Mouse (Mus musculus): ENCODE measurements at regions not wholly inside any gene's neighbourhood (a gene's known extent, or its start where the extent isn't known, plus 50 kb on each side); places are given as distances from the start of the nearest gene placed in this dataset.
A peak's percentile ranks its signal among the peaks of the same experiment; 100 is the strongest.

GRCm38 (mm10) chr16:51109864-51110263, 518.9 kb upstream of the Ccdc54 start:
- H3K4me3 ChIP-seq (ENCODE audit: low read depth, low read length): no peak overlapping the region
- H3K36me3 ChIP-seq (replicated peaks; ENCODE audit: control insufficient read depth, insufficient read depth, low read length): no peaks in the 10 kb centered on the region
- no peak overlapping the region for H3K9ac ChIP-seq (replicated peaks; ENCODE audit: low read depth, low read length)
- H3K27ac ChIP-seq (ENCODE audit: low read depth): no peak overlapping the region
- H3K4me2 ChIP-seq (ENCODE audit: low read depth, low read length): no peak overlapping the region
- DNase-seq (ENCODE audit: low spot score) (no peak), ATAC-seq (ENCODE audit: insufficient read depth, low read depth) (no peak)
- TF ChIP-seq EP300 (IDR thresholded peaks at IDR 0.05; ENCODE audit: low read depth) (no peak), CTCF (IDR thresholded peaks at IDR 0.05; ENCODE audit: low read depth) (no peak)
- no peaks in the 10 kb centered on the region for H3K27me3 ChIP-seq (ENCODE audit: control insufficient read depth, insufficient read depth, low read length)
- no peaks in the 10 kb centered on the region for H3K9me3 ChIP-seq (replicated peaks; ENCODE audit: control insufficient read depth, low read length)
- H3K4me1 ChIP-seq (ENCODE audit: control insufficient read depth, insufficient read depth): no peaks in the 10 kb centered on the region

GRCm38 (mm10) chr16:51107421-51107820, 516.5 kb upstream of the Ccdc54 start:
- H3K36me3 ChIP-seq (replicated peaks; ENCODE audit: control insufficient read depth, insufficient read depth, low read length): no peaks in the 10 kb centered on the region
- no peak for ATAC-seq (ENCODE audit: insufficient read depth, low read depth)
- H3K4me1 ChIP-seq (ENCODE audit: control insufficient read depth, insufficient read depth): no peaks in the 10 kb centered on the region
- no peaks in the 10 kb centered on the region for H3K27me3 ChIP-seq (ENCODE audit: control insufficient read depth, insufficient read depth, low read length)
- no peak overlapping the region for H3K27ac ChIP-seq (ENCODE audit: low read depth)
- H3K4me2 ChIP-seq (ENCODE audit: low read depth, low read length): no peak overlapping the region
- WGBS: 64% methylated on average over 4 of the region's 4 CpGs
- H3K9me3 ChIP-seq (replicated peaks; ENCODE audit: control insufficient read depth, low read length): no peaks in the 10 kb centered on the region
- no peak for DNase-seq (ENCODE audit: low spot score)
- no peak overlapping the region for H3K4me3 ChIP-seq (ENCODE audit: low read depth, low read length)
- no peak overlapping the region for H3K9ac ChIP-seq (replicated peaks; ENCODE audit: low read depth, low read length)
- TF ChIP-seq CTCF (IDR thresholded peaks at IDR 0.05; ENCODE audit: low read depth) (no peak), EP300 (IDR thresholded peaks at IDR 0.05; ENCODE audit: low read depth) (no peak)

GRCm38 (mm10) chr16:51086556-51086955, 495.6 kb upstream of the Ccdc54 start:
- TF ChIP-seq EP300 (IDR thresholded peaks at IDR 0.05; ENCODE audit: low read depth) (no peak), CTCF (IDR thresholded peaks at IDR 0.05; ENCODE audit: low read depth) (no peak)
- Histone ChIP-seq H3K36me3 (replicated peaks; ENCODE audit: control insufficient read depth, insufficient read depth, low read length) (no peaks in the 10 kb centered on the region), H3K27me3 (ENCODE audit: control insufficient read depth, insufficient read depth, low read length) (no peaks in the 10 kb centered on the region), H3K9ac (replicated peaks; ENCODE audit: low read depth, low read length) (no peak overlapping the region), H3K4me2 (ENCODE audit: low read depth, low read length) (no peak overlapping the region), H3K4me1 (ENCODE audit: control insufficient read depth, insufficient read depth) (no peaks in the 10 kb centered on the region), H3K4me3 (ENCODE audit: low read depth, low read length) (no peak overlapping the region), H3K27ac (ENCODE audit: low read depth) (no peak overlapping the region), H3K9me3 (replicated peaks; ENCODE audit: control insufficient read depth, low read length) (no peaks in the 10 kb centered on the region)
- 84% methylated on average over 7 of the region's 7 CpGs for WGBS
- ATAC-seq (ENCODE audit: insufficient read depth, low read depth): no peak
- DNase-seq (ENCODE audit: low spot score): no peak

- 74% methylated on average over 4 of the region's 4 CpGs for WGBS
- TF ChIP-seq EP300 (IDR thresholded peaks at IDR 0.05; ENCODE audit: low read depth): no peak
- TF ChIP-seq CTCF (IDR thresholded peaks at IDR 0.05; ENCODE audit: low read depth): no peak
Observed at GRCm38 (mm10) chr16:51080146-51080545, 489.2 kb upstream of the Ccdc54 start.

GRCm38 (mm10) chr16:51048650-51049049, 457.7 kb upstream of the Ccdc54 start:
- Histone ChIP-seq H3K9me3 (replicated peaks; ENCODE audit: control insufficient read depth, low read length) (no peaks in the 10 kb centered on the region), H3K27ac (ENCODE audit: low read depth) (no peak overlapping the region), H3K4me3 (ENCODE audit: low read depth, low read length) (no peak overlapping the region), H3K36me3 (replicated peaks; ENCODE audit: control insufficient read depth, insufficient read depth, low read length) (no peaks in the 10 kb centered on the region), H3K4me1 (ENCODE audit: control insufficient read depth, insufficient read depth) (no peaks in the 10 kb centered on the region), H3K27me3 (ENCODE audit: control insufficient read depth, insufficient read depth, low read length) (no peaks in the 10 kb centered on the region), H3K4me2 (ENCODE audit: low read depth, low read length) (no peak overlapping the region), H3K9ac (replicated peaks; ENCODE audit: low read depth, low read length) (no peak overlapping the region)
- TF ChIP-seq CTCF (IDR thresholded peaks at IDR 0.05; ENCODE audit: low read depth): no peak
- TF ChIP-seq EP300 (IDR thresholded peaks at IDR 0.05; ENCODE audit: low read depth): no peak
- ATAC-seq (ENCODE audit: insufficient read depth, low read depth) (no peak), DNase-seq (ENCODE audit: low spot score) (peak; percentile 6)
- WGBS: 26% methylated on average over 2 of the region's 2 CpGs

More at GRCm38 (mm10) chr16:51080146-51080545, 489.2 kb upstream of the Ccdc54 start:
- DNase-seq (ENCODE audit: low spot score) (no peak), ATAC-seq (ENCODE audit: insufficient read depth, low read depth) (no peak)
- H3K4me3 ChIP-seq (ENCODE audit: low read depth, low read length): no peak overlapping the region
- no peaks in the 10 kb centered on the region for H3K27me3 ChIP-seq (ENCODE audit: control insufficient read depth, insufficient read depth, low read length)
- no peak overlapping the region for H3K9ac ChIP-seq (replicated peaks; ENCODE audit: low read depth, low read length)
- no peak overlapping the region for H3K4me2 ChIP-seq (ENCODE audit: low read depth, low read length)
- H3K4me1 ChIP-seq (ENCODE audit: control insufficient read depth, insufficient read depth): no peaks in the 10 kb centered on the region
- no peaks in the 10 kb centered on the region for H3K9me3 ChIP-seq (replicated peaks; ENCODE audit: control insufficient read depth, low read length)
- H3K27ac ChIP-seq (ENCODE audit: low read depth): no peak overlapping the region
- H3K36me3 ChIP-seq (replicated peaks; ENCODE audit: control insufficient read depth, insufficient read depth, low read length): no peaks in the 10 kb centered on the region

GRCm38 (mm10) chr16:51048169-51048568, 457.2 kb upstream of the Ccdc54 start:
- Histone ChIP-seq H3K4me1 (ENCODE audit: control insufficient read depth, insufficient read depth) (no peaks in the 10 kb centered on the region), H3K27me3 (ENCODE audit: control insufficient read depth, insufficient read depth, low read length) (no peaks in the 10 kb centered on the region)

More at GRCm38 (mm10) chr16:51048169-51048568, 457.2 kb upstream of the Ccdc54 start:
- Histone ChIP-seq H3K9ac (replicated peaks; ENCODE audit: low read depth, low read length) (no peak overlapping the region), H3K4me3 (ENCODE audit: low read depth, low read length) (no peak overlapping the region), H3K27ac (ENCODE audit: low read depth) (no peak overlapping the region), H3K4me2 (ENCODE audit: low read depth, low read length) (no peak overlapping the region), H3K9me3 (replicated peaks; ENCODE audit: control insufficient read depth, low read length) (no peaks in the 10 kb centered on the region), H3K36me3 (replicated peaks; ENCODE audit: control insufficient read depth, insufficient read depth, low read length) (no peaks in the 10 kb centered on the region)
- TF ChIP-seq CTCF (IDR thresholded peaks at IDR 0.05; ENCODE audit: low read depth) (no peak), EP300 (IDR thresholded peaks at IDR 0.05; ENCODE audit: low read depth) (no peak)
- ATAC-seq (ENCODE audit: insufficient read depth, low read depth) (no peak), DNase-seq (ENCODE audit: low spot score) (no peak)
- WGBS: 54% methylated on average over 4 of the region's 4 CpGs

All from heart, postnatal 0 days (tissue).